Mouse (Mus musculus): ENCODE data around the gene Krtap14. TPM values are rescaled to one million over a fixed set of nuclear protein-coding genes. Genes with fewer than 3 reads are reported as not detected.

The Krtap14 gene
- not detected for total RNA-seq (2023)

DNA sequence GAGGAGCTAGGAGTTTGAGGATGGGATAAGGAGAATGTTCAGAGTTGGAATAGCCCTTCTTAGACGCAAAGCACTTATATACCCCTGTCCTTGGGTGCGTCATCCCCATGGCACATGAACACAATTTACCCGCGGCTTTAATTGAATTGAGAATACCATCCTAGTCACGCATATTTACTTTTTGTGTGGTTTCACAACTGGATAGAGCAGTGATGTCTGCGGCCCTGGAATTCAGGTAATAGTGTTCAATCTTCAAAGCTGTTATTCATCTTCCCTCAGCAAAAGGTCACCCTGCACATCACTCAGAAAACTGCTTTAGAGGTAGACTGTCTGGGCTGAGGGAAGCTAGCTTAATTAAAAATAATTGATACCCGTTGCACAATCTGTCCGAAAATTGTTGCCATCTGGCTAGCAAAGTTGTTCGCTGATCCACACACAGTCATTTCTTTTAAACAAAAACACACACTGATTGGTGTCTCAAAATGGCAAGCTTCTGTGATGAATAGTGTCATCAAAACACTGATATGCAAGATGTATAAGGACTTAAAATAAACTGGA lies at the start of gene Krtap14:
Krtap14 (minus strand) TSS at position 51 of the 558 bp plus-strand sequence.

GRCm38 (mm10) chr16:88874169-88874568 lies 48.2 kb upstream of the Krtap14 start, which contains the start of gene Krtap19-2:
TSS of gene Krtap19-2 (minus strand) at chr16:88874269.

GRCm38 (mm10) chr16:88869311-88869710 lies 43.4 kb upstream of the Krtap14 start, which contains the start of gene Krtap19-1:
TSS of gene Krtap19-1 (minus strand) at chr16:88869411.

GRCm38 (mm10) chr16:88820066-88820465 lies 5.9 kb downstream of the Krtap14 start, which contains the start of gene Krtap15:
TSS of gene Krtap15 (plus strand) at chr16:88820215.

DNA sequence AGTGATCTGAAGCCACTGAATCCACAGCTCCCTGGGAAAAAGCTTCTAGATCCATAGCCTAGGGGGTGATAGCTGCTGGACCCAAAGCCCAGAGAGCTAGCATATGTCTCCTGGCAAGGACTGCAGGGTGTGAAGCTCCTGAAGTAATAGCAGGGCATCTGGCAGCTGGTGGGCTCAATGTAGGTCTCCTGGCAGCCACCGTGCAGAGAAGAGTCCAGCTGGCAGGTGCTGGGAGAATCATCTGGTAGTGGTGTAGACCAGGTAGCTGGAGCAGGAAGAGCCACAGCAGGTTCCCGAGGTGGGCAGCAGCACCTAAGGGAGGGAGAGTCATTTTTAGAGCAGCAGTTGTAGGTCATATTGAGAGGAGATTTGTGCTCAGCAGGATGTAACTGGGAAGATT lies 14.1 kb downstream of the Krtap14 start, which contains the start of gene Gm20741:
Gm20741 (minus strand) TSS at position 394 of the 400 bp plus-strand sequence.

DNA sequence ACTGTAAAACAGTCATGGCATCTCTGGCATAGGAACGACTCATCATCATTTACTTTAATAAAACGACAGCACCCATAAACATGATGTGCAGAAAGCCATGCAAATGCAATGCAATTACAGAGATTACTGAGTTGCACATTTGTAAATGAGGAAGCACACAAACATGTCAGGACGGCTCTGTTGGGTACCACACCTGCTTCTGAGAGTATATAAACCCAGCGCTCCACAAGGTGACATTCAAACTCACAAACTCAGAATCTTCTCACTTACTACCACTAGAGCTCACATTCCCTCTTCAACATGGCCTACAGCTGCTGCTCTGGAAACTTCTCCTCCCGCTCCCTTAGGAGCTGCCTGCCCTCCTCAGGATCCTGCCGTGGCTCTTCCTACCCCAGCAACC lies 48.3 kb downstream of the Krtap14 start, which contains the start of gene Gm5965:
Gm5965 (plus strand) TSS at position 301 of the 400 bp plus-strand sequence.

DNA sequence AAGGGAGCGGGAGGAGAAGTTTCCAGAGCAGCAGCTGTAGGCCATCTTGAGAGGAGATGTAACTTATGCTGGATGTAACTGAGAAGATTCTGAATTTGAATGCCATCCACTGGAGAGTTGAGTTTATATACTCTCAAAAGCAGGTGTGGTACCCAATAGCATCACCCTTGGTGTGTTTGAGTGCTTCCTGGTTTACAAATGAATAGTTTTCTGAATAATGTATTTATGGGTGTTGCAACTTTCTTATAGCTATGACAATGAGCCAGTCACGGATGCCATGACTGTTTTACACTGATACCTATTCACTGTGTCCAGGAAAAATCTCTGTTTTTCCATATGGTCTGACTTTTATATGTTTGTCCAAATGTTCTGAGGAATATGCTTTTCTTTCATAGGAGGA lies 51.8 kb downstream of the Krtap14 start, which contains the start of gene 2310057N15Rik:
2310057N15Rik (minus strand) TSS at position 101 of the 400 bp plus-strand sequence.

Other genes with a start within 250 kb of the Krtap14 start
- not detected for gene Krtap24-1, start 213.9 kb downstream of the Krtap14 start, total RNA-seq (2023)
- gene 2310079G19Rik, start 198.5 kb downstream of the Krtap14 start, total RNA-seq (2023) = not detected
- not detected for gene Krtap26-1, start 178.3 kb downstream of the Krtap14 start, total RNA-seq (2023)
- gene Krtap27-1, start 154.5 kb downstream of the Krtap14 start, total RNA-seq (2023) = not detected
- gene 2310061N02Rik, start 118.2 kb downstream of the Krtap14 start, total RNA-seq (2023) = not detected
- gene Krtap13-1, start 97.3 kb downstream of the Krtap14 start, total RNA-seq (2023) = not detected
- gene Krtap13, start 74.5 kb downstream of the Krtap14 start, total RNA-seq (2023) = not detected
- not detected for gene 2310034C09Rik, start 67.3 kb downstream of the Krtap14 start, total RNA-seq (2023)
- gene 2310057N15Rik, start 51.9 kb downstream of the Krtap14 start, total RNA-seq (2023) = not detected
- gene Gm5965, start 48.2 kb downstream of the Krtap14 start, total RNA-seq (2023) = not detected
- gene Gm20741, start 13.9 kb downstream of the Krtap14 start, total RNA-seq (2023) = not detected
- gene Krtap15, start 5.9 kb downstream of the Krtap14 start, total RNA-seq (2023) = not detected
- gene Krtap19-1, start 43.3 kb upstream of the Krtap14 start, total RNA-seq (2023) = not detected
- gene Krtap19-2, start 48.1 kb upstream of the Krtap14 start, total RNA-seq (2023) = not detected
- gene Krtap19-3, start 51.9 kb upstream of the Krtap14 start, total RNA-seq (2023) = not detected
- gene Krtap19-4, start 58.9 kb upstream of the Krtap14 start, total RNA-seq (2023) = not detected
- not detected for gene Krtap19-5, start 70.3 kb upstream of the Krtap14 start, total RNA-seq (2023)
- not detected for gene Krtap19-9b, start 106.1 kb upstream of the Krtap14 start, total RNA-seq (2023)
- gene Krtap16-3, start 136.7 kb upstream of the Krtap14 start, total RNA-seq (2023) = not detected
- gene Krtap22-2, start 184.6 kb upstream of the Krtap14 start, total RNA-seq (2023) = not detected
- not detected for gene Gm10229, start 189.1 kb upstream of the Krtap14 start, total RNA-seq (2023)
- gene Krtap6-1, start 205.6 kb upstream of the Krtap14 start, total RNA-seq (2023) = not detected
- gene Gm10228, start 215.3 kb upstream of the Krtap14 start, total RNA-seq (2023) = not detected
- gene Krtap6-5, start 221.7 kb upstream of the Krtap14 start, total RNA-seq (2023) = not detected
- gene 1110025L11Rik, start 237.9 kb upstream of the Krtap14 start, total RNA-seq (2023) = not detected

All from CD8-positive naive resting alpha-beta T cell, adult 57 days (primary cell).